Mouse (Mus musculus) spleen, postnatal 4 days (tissue): Measurements from ENCODE around the gene Magi1.
"Not testable (repeated sequence)": the region's sequence is repeated elsewhere in the genome, so short reads cannot be mapped to it uniquely, and the experiment has no call there.

Source experiments
- DNase-seq, 2 experiments: peaks; one replicate each; pipeline ENCODE4 v3.0.0; 2022; ENCODE audit warnings: low spot score in 2 of 2

Gene Magi1

GRCm38 (mm10) chr6:93657187-93657974 lies 626.3 kb downstream of the Magi1 start:
- DNase-seq: peak; percentile 17 to 71

GRCm38 (mm10) chr6:93648581-93649230 lies 635.0 kb downstream of the Magi1 start:
- no peak for DNase-seq

- not testable (repeated sequence) for DNase-seq
Measured at GRCm38 (mm10) chr6:93629735-93630291, 653.9 kb downstream of the Magi1 start.

GRCm38 (mm10) chr6:93627200-93627599 lies 656.5 kb downstream of the Magi1 start:
- no peak for DNase-seq
